Mouse (Mus musculus): ENCODE measurements around the gene Mllt3. TPM values are rescaled to one million over a fixed set of nuclear protein-coding genes. Genes with fewer than 3 reads are reported as not detected.

Mllt3 gene
- total RNA-seq, 2 experiments from 2014 or later = 13.1 to 20.1 TPM

Other genes with a start within 250 kb of the Mllt3 start
- gene Focad, start 61.3 kb upstream of the Mllt3 start, total RNA-seq (2021) = 10 to 100 TPM; 15.9 to 16.9 TPM

Data from heart, adult 18-20 months (tissue).